Mouse (Mus musculus): ENCODE measurements around the gene Tmprss6. TPM values are rescaled to one million over a fixed set of nuclear protein-coding genes. Genes with fewer than 3 reads are reported as not detected.
A peak's percentile ranks its signal among the peaks of the same experiment; 100 is the strongest.

The Tmprss6 gene
- polyA plus RNA-seq, 2 experiments from 2014 or later: not detected

- no peak for ATAC-seq
Observed at GRCm38 (mm10) chr15:78443857-78444256, 24.6 kb downstream of the Tmprss6 start.

- no peak for ATAC-seq
Observed at GRCm38 (mm10) chr15:78442231-78442630, 26.2 kb downstream of the Tmprss6 start.

GRCm38 (mm10) chr15:78438973-78439372 lies 29.5 kb downstream of the Tmprss6 start:
- ATAC-seq: no peak

GRCm38 (mm10) chr15:78438505-78438904 lies 29.9 kb downstream of the Tmprss6 start:
- no peak for ATAC-seq

- ATAC-seq: no peak
Observed at GRCm38 (mm10) chr15:78438018-78438394, 30.4 kb downstream of the Tmprss6 start.

GRCm38 (mm10) chr15:78437237-78438017 lies 31.0 kb downstream of the Tmprss6 start:
- no peak for ATAC-seq

- ATAC-seq: no peak
Observed at GRCm38 (mm10) chr15:78436380-78437192, 31.8 kb downstream of the Tmprss6 start.

GRCm38 (mm10) chr15:78435681-78436080 lies 32.8 kb downstream of the Tmprss6 start:
- no peak for ATAC-seq

GRCm38 (mm10) chr15:78434896-78435520 lies 33.4 kb downstream of the Tmprss6 start:
- ATAC-seq: no peak

- ATAC-seq: no peak
Observed at GRCm38 (mm10) chr15:78431541-78432121, 36.8 kb downstream of the Tmprss6 start.

GRCm38 (mm10) chr15:78430874-78431273 lies 37.6 kb downstream of the Tmprss6 start:
- ATAC-seq: no peak

GRCm38 (mm10) chr15:78429871-78430622 lies 38.4 kb downstream of the Tmprss6 start:
- ATAC-seq: no peak

- no peak for ATAC-seq
Observed at GRCm38 (mm10) chr15:78429139-78429459, 39.3 kb downstream of the Tmprss6 start.

GRCm38 (mm10) chr15:78428391-78429138 lies 39.9 kb downstream of the Tmprss6 start, which contains the start of gene Kctd17:
Gene Kctd17, plus strand, starts transcription at chr15:78428564.
- ATAC-seq: peak; percentile 46

- no peak for ATAC-seq
Observed at GRCm38 (mm10) chr15:78425230-78425629, 43.2 kb downstream of the Tmprss6 start.

GRCm38 (mm10) chr15:78424507-78424906 lies 43.9 kb downstream of the Tmprss6 start:
- no peak for ATAC-seq

- peak; percentile 66 for ATAC-seq
Observed at GRCm38 (mm10) chr15:78422046-78422956, 46.1 kb downstream of the Tmprss6 start.

- ATAC-seq: no peak
Observed at GRCm38 (mm10) chr15:78420395-78420794, 48.0 kb downstream of the Tmprss6 start.

- no peak for ATAC-seq
Observed at GRCm38 (mm10) chr15:78416937-78417336, 51.5 kb downstream of the Tmprss6 start.

- ATAC-seq: no peak
Observed at GRCm38 (mm10) chr15:78414157-78414556, 54.3 kb downstream of the Tmprss6 start.
